Mouse (Mus musculus) bone marrow macrophage, adult 2 months (primary cell): ENCODE measurements around the gene Skap1.

ENCODE experiments used
- CTCF ChIP-seq: IDR thresholded peaks from 2 replicates; pipeline ENCODE4 v1.5.1; 2012; ENCODE audit warnings: low read depth, mild to moderate bottlenecking, low read length, moderate library complexity
- POLR2A ChIP-seq: IDR thresholded peaks from 2 replicates; pipeline ENCODE4 v1.6.1; 2012; ENCODE audit warnings: mild to moderate bottlenecking, low read depth, low read length, borderline replicate concordance

GRCm38 (mm10) chr11:96436525-96436924 is 27.9 kb upstream of the Skap1 start:
- TF ChIP-seq POLR2A, result no peak
- no peak for TF ChIP-seq CTCF
